Mouse (Mus musculus) testis, adult 2 months (tissue): ENCODE measurements at regions not wholly inside any gene's neighbourhood (a gene's known extent, or its start where the extent isn't known, plus 50 kb on each side); places are given as distances from the start of the nearest gene placed in this dataset.

ENCODE experiments used
- CTCF ChIP-seq: fragments of 200-500 bp; IDR thresholded peaks from 2 replicates; pipeline ENCODE4 v1.5.1; 2012; ENCODE audit warnings: low read depth, mild to moderate bottlenecking, inconsistent platforms, low read length, moderate library complexity; ENCODE audit not compliant: control insufficient read depth, insufficient read depth, insufficient replicate concordance
- POLR2A ChIP-seq: fragments of 200-500 bp; IDR thresholded peaks from 2 replicates; pipeline ENCODE4 v1.6.1; 2012; ENCODE audit warnings: low read depth, mild to moderate bottlenecking, inconsistent platforms, low read length, moderate library complexity; ENCODE audit not compliant: control insufficient read depth

DNA sequence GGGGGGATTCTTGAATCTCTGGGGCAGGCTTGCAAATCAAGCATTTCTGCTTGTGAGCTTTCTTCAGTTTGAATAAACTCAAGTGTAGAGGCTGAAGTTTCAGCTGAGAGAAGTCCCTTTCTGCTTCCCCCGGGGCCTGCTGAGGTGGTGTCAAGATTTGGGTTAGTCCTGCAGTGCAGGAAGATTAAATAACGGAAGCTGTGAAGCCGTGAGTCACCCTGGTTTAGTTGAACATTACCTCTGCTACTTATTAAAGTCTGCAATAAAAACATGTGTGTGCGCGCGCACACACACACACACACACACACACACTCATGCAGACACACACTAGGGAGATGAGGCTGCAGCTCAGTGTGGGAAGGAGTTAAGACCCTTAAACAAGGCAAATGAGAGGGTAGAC is 556.7 kb downstream of the Rnf144a start:
- no peak for TF ChIP-seq POLR2A
- no peak for TF ChIP-seq CTCF
